Mouse (Mus musculus): ENCODE data around the gene Tdp1.

GRCm38 (mm10) chr12:99964301-99965202, 80.2 kb downstream of the Tdp1 start, which contains the start of gene Kcnk13:
- TF ChIP-seq CTCF (conservative IDR thresholded peaks at IDR 0.05; ENCODE audit: low read length) (peak; percentile 61), POU5F1 (IDR thresholded peaks at IDR 0.05; ENCODE audit: borderline replicate concordance, low read length) (no peak), NANOG (IDR thresholded peaks at IDR 0.05; ENCODE audit: borderline replicate concordance, low read length) (no peak)

Data from E14TG2a.4 (cell line).